Mouse (Mus musculus) embryonic facial prominence, embryonic 11.5 days (tissue): ENCODE results near the gene Syn3. TPM values are rescaled to one million over a fixed set of nuclear protein-coding genes. Genes with fewer than 3 reads are reported as not detected.

Experiments used
- ATAC-seq: fragments of 200-750 bp; cut with Nextera tagmentation; replicated peaks from 2 replicates; pipeline ENCODE4 v1.8.0; 2017; ENCODE audit warnings: low read depth; ENCODE audit not compliant: insufficient number of reproducible peaks, low FRiP score, low TSS enrichment
- DNase-seq: peaks from one replicate; pipeline ENCODE4 v3.0.0-alpha.2; 2015; ENCODE audit warnings: low spot score
- H3K27ac ChIP-seq: fragments of 300-500 bp; sonication (generic); replicated peaks from 2 replicates; pipeline ENCODE4 v1.5.1; 2014; ENCODE audit warnings: mild to moderate bottlenecking, low read depth, low read length, control low read depth
- H3K27me3 ChIP-seq: fragments of 300-500 bp; sonication (generic); 2 replicates; pipeline ENCODE4 v1.6.1; 2014; ENCODE audit warnings: mild to moderate bottlenecking, low read length, moderate library complexity, mixed read lengths; ENCODE audit not compliant: control insufficient read depth, insufficient read depth
- H3K36me3 ChIP-seq: fragments of 300-500 bp; sonication (generic); replicated peaks from 2 replicates; pipeline ENCODE4 v1.6.1; 2014; ENCODE audit warnings: low read depth, mild to moderate bottlenecking, low read length, moderate library complexity, mixed read lengths; ENCODE audit not compliant: control insufficient read depth, insufficient read depth
- H3K4me1 ChIP-seq: fragments of 300-500 bp; sonication (generic); 2 replicates; pipeline ENCODE4 v1.6.1; 2014; ENCODE audit warnings: low read length, mixed read lengths; ENCODE audit not compliant: control insufficient read depth, insufficient read depth
- H3K4me2 ChIP-seq: fragments of 300-500 bp; sonication (generic); 2 replicates; pipeline ENCODE4 v1.6.1; 2014; ENCODE audit warnings: low read depth, mild to moderate bottlenecking, control low read depth, low read length, moderate library complexity
- H3K4me3 ChIP-seq: fragments of 300-500 bp; sonication (generic); 2 replicates; pipeline ENCODE4 v1.5.1; 2014; ENCODE audit warnings: low read depth, low read length, control low read depth
- H3K9ac ChIP-seq: fragments of 300-500 bp; sonication (generic); replicated peaks from 2 replicates; pipeline ENCODE4 v1.6.1; 2014; ENCODE audit warnings: mild to moderate bottlenecking, control low read depth, low read length
- H3K9me3 ChIP-seq: fragments of 300-500 bp; sonication (generic); replicated peaks from 2 replicates; pipeline ENCODE4 v1.6.1; 2016; ENCODE audit warnings: mild to moderate bottlenecking, low read length, inconsistent platforms, mixed read lengths; ENCODE audit not compliant: control insufficient read depth
- WGBS: fragments of 180-500 bp; shearing (Covaris S2); extraction: QIAGEN DNeasy Blood & Tissue Kit; methylation state at CpG from one replicate; pipeline ENCODE4 v1.1.7; 2014; 5-methylcytosine and 5-hydroxymethylcytosine counted together
- polyA plus RNA-seq: library from polyadenylated mRNA; unstranded; fragments of >200 nt; fragmentation: Nextera tagmentation; extraction: Ambion mirVana; gene quantifications from 2 replicates; pipeline ENCODE4 v1.2.1, GENCODE M21; 2014

Syn3 gene
- polyA plus RNA-seq, 1 experiment from 2014 or later, result 3.1 TPM

DNA sequence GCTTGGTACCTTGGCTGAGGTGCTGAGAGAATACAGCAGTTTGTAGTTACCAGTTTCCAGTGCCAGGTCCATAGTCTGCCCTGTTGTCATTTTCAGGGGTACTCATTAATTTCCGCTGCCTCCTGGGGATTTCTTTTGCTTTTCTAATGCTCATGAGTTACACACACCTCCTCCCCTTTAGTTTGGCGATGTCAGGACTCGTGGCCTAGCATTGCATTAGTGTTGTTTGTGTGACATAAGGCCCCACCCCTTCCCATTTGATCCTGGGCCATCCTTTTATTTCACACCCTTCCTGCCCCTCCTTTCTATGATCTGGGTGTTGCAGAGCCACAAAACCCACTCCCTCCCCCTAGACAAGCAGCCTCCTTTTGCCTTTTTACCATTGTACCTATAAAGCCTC, 334.6 kb downstream of the Syn3 start:
- no peaks in the 10 kb centered on the region for H3K27me3 ChIP-seq
- no peaks in the 10 kb centered on the region for H3K36me3 ChIP-seq
- H3K4me1 ChIP-seq, result no peaks in the 10 kb centered on the region
- H3K9me3 ChIP-seq, result no peaks in the 10 kb centered on the region
- DNase-seq (no peak), ATAC-seq (no peak)
- 67% methylated on average over 3 of the region's 3 CpGs for WGBS
- H3K27ac ChIP-seq, result no peak overlapping the region
- H3K4me2 ChIP-seq, result no peak overlapping the region
- H3K9ac ChIP-seq, result no peak overlapping the region
- no peak overlapping the region for H3K4me3 ChIP-seq

DNA sequence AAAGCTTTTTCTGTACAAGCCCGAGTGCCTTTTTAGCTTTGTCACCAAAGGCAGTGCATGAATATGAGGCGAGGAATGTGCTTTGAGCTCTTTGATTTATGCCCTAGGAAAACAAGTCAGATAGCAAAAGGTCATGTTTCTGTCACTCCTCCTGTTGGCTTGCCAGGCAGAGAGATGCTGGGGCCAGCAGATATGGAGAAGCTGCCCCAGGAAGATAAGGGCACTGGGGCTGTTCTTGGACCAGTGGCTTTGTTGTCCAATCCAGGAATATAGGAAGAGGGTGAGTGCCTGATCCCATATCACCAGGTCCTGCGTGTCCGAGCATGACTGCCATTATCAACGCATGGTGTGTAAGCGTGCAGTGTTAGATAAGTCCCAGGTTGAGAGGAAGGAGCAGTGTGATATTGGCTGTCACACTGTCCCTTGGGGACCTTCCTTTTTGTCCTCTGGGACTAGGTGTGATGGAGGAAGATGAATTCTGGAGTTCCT, 336.9 kb downstream of the Syn3 start:
- no peak for ATAC-seq
- no peak overlapping the region for H3K4me2 ChIP-seq
- H3K27ac ChIP-seq, result no peak overlapping the region
- H3K9me3 ChIP-seq, result no peaks in the 10 kb centered on the region
- no peak overlapping the region for H3K9ac ChIP-seq
- H3K4me3 ChIP-seq, result no peak overlapping the region
- 80% methylated on average over 6 of the region's 6 CpGs for WGBS
- H3K4me1 ChIP-seq, result no peaks in the 10 kb centered on the region
- no peak for DNase-seq
- H3K36me3 ChIP-seq, result no peaks in the 10 kb centered on the region
- no peaks in the 10 kb centered on the region for H3K27me3 ChIP-seq

DNA sequence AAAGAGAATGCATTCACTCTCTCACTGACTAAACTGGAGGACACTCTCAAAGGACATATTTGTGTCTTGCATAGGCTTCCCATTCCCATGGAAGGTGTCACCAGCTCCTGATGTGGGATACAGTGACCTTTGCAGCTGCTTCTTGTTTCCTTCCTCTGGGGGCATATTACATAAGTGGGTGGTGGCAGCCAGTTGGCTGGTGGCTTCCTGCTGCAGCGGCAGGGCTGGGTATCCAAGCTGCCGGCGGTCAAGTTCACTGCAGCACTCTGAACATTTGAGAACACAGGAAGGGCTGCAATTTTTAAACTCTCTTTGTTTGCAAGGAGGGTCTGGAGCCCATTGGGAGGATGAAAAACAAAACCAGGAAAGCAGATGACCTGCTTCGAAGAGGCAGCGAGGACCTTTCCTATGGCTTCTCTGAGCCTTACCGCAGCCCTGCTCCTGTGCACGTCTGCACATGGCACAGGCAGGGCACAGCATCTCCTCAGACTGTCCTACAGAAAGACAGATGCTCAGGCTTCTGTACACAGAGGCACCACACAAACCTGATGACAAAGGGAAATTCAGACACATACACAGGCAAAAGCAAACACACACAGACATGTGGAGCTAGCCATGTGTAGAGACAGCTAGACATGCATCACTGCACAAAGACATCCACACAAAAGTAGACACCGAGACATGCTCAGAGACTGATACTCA, 340.3 kb downstream of the Syn3 start:
- 68% methylated on average over 8 of the region's 8 CpGs for WGBS
- ATAC-seq (no peak), DNase-seq (no peak)
- H3K9ac ChIP-seq, result no peak overlapping the region
- H3K4me3 ChIP-seq, result no peak overlapping the region
- H3K4me2 ChIP-seq, result no peak overlapping the region
- no peaks in the 10 kb centered on the region for H3K4me1 ChIP-seq
- no peak overlapping the region for H3K27ac ChIP-seq
- no peaks in the 10 kb centered on the region for H3K27me3 ChIP-seq
- H3K9me3 ChIP-seq, result no peaks in the 10 kb centered on the region
- H3K36me3 ChIP-seq, result no peaks in the 10 kb centered on the region

DNA sequence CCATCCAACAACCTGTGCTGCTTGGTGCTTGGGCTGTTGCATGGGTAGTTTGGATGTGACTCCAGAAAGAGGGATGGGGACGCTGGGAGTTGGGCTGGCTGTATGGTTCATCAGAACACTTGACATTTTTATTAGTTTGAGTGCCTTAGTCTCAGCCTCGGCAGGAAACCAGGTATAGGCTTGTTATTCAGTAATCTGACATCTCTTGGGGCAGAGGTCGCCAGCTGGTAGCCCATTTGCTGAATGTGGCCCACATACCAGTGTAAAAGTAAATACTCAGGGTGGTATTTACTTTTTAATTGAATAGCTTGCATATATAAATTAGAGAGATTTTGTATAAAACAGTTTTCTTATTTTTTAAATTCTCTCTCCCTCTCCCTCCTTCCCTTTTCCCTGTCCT, 343.4 kb downstream of the Syn3 start:
- H3K27me3 ChIP-seq, result no peaks in the 10 kb centered on the region
- no peaks in the 10 kb centered on the region for H3K36me3 ChIP-seq
- H3K4me1 ChIP-seq, result no peaks in the 10 kb centered on the region
- no peak overlapping the region for H3K4me3 ChIP-seq
- no peak overlapping the region for H3K9ac ChIP-seq
- H3K9me3 ChIP-seq, result no peaks in the 10 kb centered on the region
- no peak overlapping the region for H3K4me2 ChIP-seq
- WGBS, result 54% methylated on average over 3 of the region's 3 CpGs
- no peak for DNase-seq
- no peak overlapping the region for H3K27ac ChIP-seq
- ATAC-seq, result no peak

DNA sequence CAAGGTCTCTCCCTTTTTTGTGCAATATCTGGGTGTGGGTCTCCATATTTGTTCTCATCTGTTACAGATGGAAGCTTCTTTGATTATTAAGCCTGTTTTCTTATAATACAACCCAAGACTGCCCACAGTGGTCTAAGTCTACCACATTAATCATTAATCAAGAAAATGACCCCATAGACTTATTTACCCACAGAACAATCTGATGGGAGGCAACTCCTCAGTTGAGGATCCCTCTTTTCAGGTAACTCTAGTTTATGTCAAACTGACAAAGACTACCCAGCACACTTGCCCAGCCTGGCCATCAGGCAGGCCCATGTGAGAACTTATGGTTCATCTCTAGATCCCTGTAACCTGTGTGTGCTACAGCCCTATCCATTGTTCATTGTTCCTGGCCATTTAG, 345.5 kb downstream of the Syn3 start:
- H3K4me2 ChIP-seq, result no peak overlapping the region
- H3K9me3 ChIP-seq, result no peaks in the 10 kb centered on the region
- H3K27me3 ChIP-seq, result no peaks in the 10 kb centered on the region
- DNase-seq, result no peak
- H3K36me3 ChIP-seq, result no peaks in the 10 kb centered on the region
- no peak overlapping the region for H3K4me3 ChIP-seq
- ATAC-seq, result no peak
- H3K4me1 ChIP-seq, result no peaks in the 10 kb centered on the region
- no peak overlapping the region for H3K27ac ChIP-seq
- H3K9ac ChIP-seq, result no peak overlapping the region

DNA sequence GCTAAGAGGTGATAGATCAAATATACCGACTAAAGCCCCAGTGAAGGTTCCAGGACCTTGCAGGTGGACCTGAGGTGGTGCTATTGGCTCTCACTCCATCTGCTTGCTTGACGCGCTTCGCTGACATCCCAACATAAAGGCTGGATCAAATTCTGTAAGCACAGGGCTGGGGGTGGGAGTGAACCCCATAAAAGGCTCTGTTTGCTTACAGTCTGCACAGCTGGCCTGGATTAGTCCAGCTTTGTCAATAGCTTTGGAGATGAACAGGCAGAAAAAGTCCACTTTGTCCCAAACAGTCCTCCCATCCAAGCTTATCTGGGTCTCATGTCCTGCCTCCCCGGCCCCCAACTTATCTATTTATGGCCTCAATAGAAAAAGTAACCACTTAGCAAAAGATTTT, 347.3 kb downstream of the Syn3 start:
- no peak overlapping the region for H3K4me2 ChIP-seq
- no peaks in the 10 kb centered on the region for H3K27me3 ChIP-seq
- H3K27ac ChIP-seq, result no peak overlapping the region
- H3K4me3 ChIP-seq, result no peak overlapping the region
- 0 out of 2 replicates have a peak, but pooled peaks have one; percentile 65 for ATAC-seq
- DNase-seq, result peak; percentile 45
- 74% methylated on average over 5 of the region's 5 CpGs for WGBS
- H3K9me3 ChIP-seq, result no peaks in the 10 kb centered on the region
- no peak overlapping the region for H3K9ac ChIP-seq
- H3K4me1 ChIP-seq, result no peaks in the 10 kb centered on the region
- H3K36me3 ChIP-seq, result no peaks in the 10 kb centered on the region

DNA sequence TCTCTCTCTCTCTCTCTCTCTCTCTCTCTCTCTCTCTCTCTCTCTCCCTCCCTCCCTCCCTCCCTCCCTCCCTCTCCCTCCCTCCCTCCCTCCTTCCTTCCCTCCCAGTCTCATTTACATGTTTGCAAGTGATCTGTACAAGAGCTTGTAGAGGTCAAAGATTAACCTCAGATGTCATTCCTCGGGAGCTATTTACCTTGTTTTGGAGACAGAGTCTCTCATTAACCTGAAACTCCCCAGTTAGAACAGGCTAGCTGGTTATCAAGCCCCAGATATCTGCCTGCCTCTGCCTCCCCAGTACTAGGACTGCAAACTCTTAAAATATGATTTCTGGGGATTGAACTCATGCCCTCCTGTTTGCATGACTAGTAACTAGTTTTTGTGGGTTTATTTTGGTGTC, 348.6 kb downstream of the Syn3 start:
- no peak overlapping the region for H3K9ac ChIP-seq
- H3K36me3 ChIP-seq, result no peaks in the 10 kb centered on the region
- no peak overlapping the region for H3K4me2 ChIP-seq
- DNase-seq (no peak), ATAC-seq (no peak)
- no peak overlapping the region for H3K4me3 ChIP-seq
- no peak overlapping the region for H3K27ac ChIP-seq
- WGBS, result 25% methylated on average over 1 of the region's 1 CpGs
- no peaks in the 10 kb centered on the region for H3K9me3 ChIP-seq
- H3K27me3 ChIP-seq, result no peaks in the 10 kb centered on the region
- no peaks in the 10 kb centered on the region for H3K4me1 ChIP-seq

DNA sequence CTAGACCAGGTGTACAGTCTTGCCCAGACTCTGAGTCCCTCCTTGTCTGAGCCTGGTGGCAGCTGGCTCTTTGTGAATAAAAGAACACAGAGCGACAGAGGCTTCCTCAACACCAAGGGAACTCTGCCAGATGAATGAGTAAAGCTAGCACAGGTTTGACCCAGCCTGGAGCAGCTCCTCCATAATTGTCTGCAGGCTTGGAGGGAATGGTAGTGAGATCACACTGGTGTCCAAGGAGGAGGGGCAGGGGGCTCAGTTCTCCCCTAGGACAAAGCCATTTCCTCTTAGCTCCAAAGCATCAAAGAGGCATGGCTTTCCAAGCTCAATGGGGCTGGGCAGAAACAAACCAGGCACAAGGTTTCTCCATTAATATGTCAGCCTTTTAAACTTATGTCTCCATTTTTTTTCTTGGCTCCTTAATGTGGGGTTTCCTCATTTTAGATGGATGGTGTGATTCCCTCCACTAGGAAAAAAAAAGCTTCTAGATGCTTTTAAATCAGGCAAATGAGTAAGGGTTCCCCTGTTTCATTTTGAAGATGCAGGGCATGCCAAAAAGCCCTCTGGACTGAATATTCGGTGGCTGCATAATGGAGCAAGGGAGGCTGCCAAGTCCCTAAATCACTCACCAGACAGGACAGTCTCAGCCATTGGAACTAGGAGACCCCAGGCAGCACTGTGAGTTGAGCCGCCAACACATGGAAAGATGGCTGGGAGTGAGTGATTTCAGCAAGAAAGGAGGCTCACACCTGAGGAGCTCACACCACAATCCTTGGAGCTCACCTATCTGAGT, 349.5 kb downstream of the Syn3 start:
- Histone ChIP-seq H3K9me3 (no peaks in the 10 kb centered on the region), H3K4me2 (no peak overlapping the region), H3K4me3 (no peak overlapping the region), H3K36me3 (no peaks in the 10 kb centered on the region), H3K4me1 (no peaks in the 10 kb centered on the region), H3K27ac (no peak overlapping the region), H3K9ac (no peak overlapping the region), H3K27me3 (no peaks in the 10 kb centered on the region)
- WGBS, result 81% methylated on average over 3 of the region's 3 CpGs
- no peak for ATAC-seq
- DNase-seq, result no peak
